Mouse (Mus musculus) ES-E14 (cell line): ENCODE results near the gene Pgrmc1. TPM values are rescaled to one million over a fixed set of nuclear protein-coding genes. Genes with fewer than 3 reads are reported as not detected.

Experiments used
- DNase-seq: peaks from one replicate; pipeline ENCODE4 v3.0.0-alpha.2; 2013; ENCODE audit warnings: low read depth, low spot score
- H3K27ac ChIP-seq: 2 replicates; pipeline ENCODE4 v1.5.1; 2012; ENCODE audit warnings: low read depth, mild to moderate bottlenecking, low read length, moderate library complexity, mixed read lengths; ENCODE audit not compliant: poor library complexity, insufficient read depth, severe bottlenecking
- H3K36me3 ChIP-seq: 2 replicates; pipeline ENCODE4 v1.6.1; 2012; ENCODE audit warnings: mild to moderate bottlenecking, low read length, moderate library complexity, mixed read lengths; ENCODE audit not compliant: control insufficient read depth, poor library complexity, insufficient read depth, severe bottlenecking
- H3K4me1 ChIP-seq, 2 experiments: fragments of 150-350 bp in 1 of 2; sonication (generic) in 1 of 2; 2 replicates each; pipeline ENCODE4 v1.6.1; 2012; ENCODE audit warnings: low read length in 2 of 2, mild to moderate bottlenecking in 1 of 2, mixed read lengths in 1 of 2; ENCODE audit not compliant: control insufficient read depth in 2 of 2, insufficient read depth in 2 of 2, poor library complexity in 1 of 2
- H3K4me3 ChIP-seq, 2 experiments: fragments of 150-350 bp in 1 of 2; sonication (generic) in 1 of 2; 2 replicates each; pipeline ENCODE4 v1.5.1; 2012; ENCODE audit warnings: low read length in 2 of 2, low read depth in 1 of 2, mild to moderate bottlenecking in 1 of 2, mixed read lengths in 1 of 2; ENCODE audit not compliant: insufficient read depth in 1 of 2, poor library complexity in 1 of 2, severe bottlenecking in 1 of 2
- H3K9ac ChIP-seq: 2 replicates; pipeline ENCODE4 v1.6.1; 2012; ENCODE audit warnings: low read depth, mild to moderate bottlenecking, low read length, mixed read lengths; ENCODE audit not compliant: poor library complexity, insufficient read depth, severe bottlenecking
- H3K9me3 ChIP-seq: fragments of 150-350 bp; sonication (generic); 2 replicates; pipeline ENCODE4 v1.6.1; 2012; ENCODE audit warnings: low read depth, mild to moderate bottlenecking, low read length; ENCODE audit not compliant: control insufficient read depth, insufficient read depth
- CHD2 ChIP-seq: IDR thresholded peaks from 2 replicates; pipeline ENCODE4 v1.6.1; 2014; ENCODE audit warnings: mild to moderate bottlenecking, low read depth, low read length, inconsistent platforms
- HCFC1 ChIP-seq: IDR thresholded peaks from 2 replicates; pipeline ENCODE4 v1.6.1; 2012; ENCODE audit warnings: low read length, inconsistent platforms, borderline replicate concordance; ENCODE audit not compliant: insufficient read depth
- MAFK ChIP-seq: IDR thresholded peaks from 2 replicates; pipeline ENCODE4 v1.6.1; 2014; ENCODE audit warnings: mild to moderate bottlenecking, low read depth, low read length, inconsistent platforms; ENCODE audit not compliant: insufficient read depth
- ZC3H11A ChIP-seq: IDR thresholded peaks from 2 replicates; pipeline ENCODE4 v1.6.1; 2012; ENCODE audit warnings: low read depth, mild to moderate bottlenecking, inconsistent platforms, low read length, borderline replicate concordance
- ZNF384 ChIP-seq: IDR thresholded peaks from 2 replicates; pipeline ENCODE4 v1.6.1; 2012; ENCODE audit warnings: low read depth, low read length, inconsistent platforms
- in situ Hi-C, 2 experiments: fragments of 600-800 bp; cut with MboI; formaldehyde crosslinking; loops; one replicate each; pipeline ENCODE4 v1.15.1; 2025; ENCODE audit warnings: low sequenced_read_pairs in 2 of 2, inconsistent platforms in 1 of 2; ENCODE audit not compliant: unreplicated experiment in 2 of 2
- total RNA-seq: library from RNA; depleted of rRNA; stranded (reverse); fragments of 300-350 nt; gene quantifications from 2 replicates; pipeline ENCODE4 v1.2.3, GENCODE M21; 2012; rRNA removed

The Pgrmc1 gene
- total RNA-seq, result 195 and 225 TPM in 2 replicates

DNA sequence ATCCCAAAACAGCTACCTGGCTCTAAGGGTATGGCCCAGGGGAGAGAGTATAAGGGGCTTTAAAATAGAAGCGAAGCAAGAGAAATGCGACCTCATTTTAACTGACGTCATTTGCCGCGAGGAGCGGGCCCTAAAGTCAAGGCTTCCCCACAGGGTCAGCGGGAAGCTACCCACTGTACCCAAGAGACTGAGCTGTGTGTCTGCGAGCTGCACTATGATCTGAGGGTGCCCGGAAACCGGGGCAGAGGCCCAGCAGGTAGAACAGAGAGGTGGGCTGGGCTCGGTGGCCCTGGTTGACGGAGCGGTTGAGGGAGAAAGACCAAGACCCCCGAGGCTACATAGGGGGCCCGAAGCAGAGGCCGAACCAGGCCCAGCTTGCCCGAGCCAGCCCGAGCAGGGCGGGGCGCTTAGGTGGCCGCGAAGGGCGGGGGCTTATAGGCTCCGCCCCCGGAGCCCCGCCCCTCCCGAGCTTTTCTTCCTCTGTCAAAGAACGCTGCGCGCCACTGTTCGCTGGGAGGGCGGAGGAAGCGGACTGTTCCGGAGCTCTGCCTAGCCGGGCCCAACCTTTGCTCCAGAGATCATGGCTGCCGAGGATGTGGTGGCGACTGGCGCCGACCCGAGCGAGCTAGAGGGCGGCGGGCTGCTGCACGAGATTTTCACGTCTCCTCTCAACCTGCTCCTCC is at the start of gene Pgrmc1:
Gene Pgrmc1 (plus strand): TSS at position 500 of the 683 bp plus-strand sequence.
- TF ChIP-seq HCFC1 (no peak), ZC3H11A (no peak), ZNF384 (no peak), CHD2 (no peak), MAFK (no peak)
- H3K27ac ChIP-seq, result peak within 1 kb of the TSS; percentile 72
- in situ Hi-C loops, result no loop called here

DNA sequence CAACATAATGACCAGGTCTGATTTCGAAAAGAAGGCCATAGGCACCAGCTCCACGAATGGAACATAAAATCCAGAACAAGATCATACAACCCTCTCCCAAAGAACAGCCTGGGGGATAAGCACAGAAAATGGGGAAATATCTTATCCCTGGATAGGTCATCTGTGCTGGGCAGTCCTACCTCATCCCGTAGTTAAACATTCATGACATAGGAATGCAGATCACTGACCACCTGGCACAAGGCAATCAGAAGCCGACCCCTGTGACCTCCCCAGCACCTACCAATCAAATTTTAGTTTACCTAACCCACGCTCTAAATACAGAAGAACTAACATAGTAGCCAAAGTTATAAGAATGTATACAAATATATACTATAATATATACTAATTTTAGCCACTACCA is 49.2 kb upstream of the Pgrmc1 start:
- in situ Hi-C loops, result loop anchor here in 1 of 2 experiments (25.0 kb wide), 1 partner anchor 464 kb away; no protein-coding TSS in a partner anchor
- Histone ChIP-seq H3K9ac (no peak overlapping the region), H3K4me3 (no peak overlapping the region), H3K27ac (no peak overlapping the region), H3K4me1 (no peaks in the 10 kb centered on the region), H3K36me3 (no peaks in the 10 kb centered on the region), H3K9me3 (no peaks in the 10 kb centered on the region)
- TF ChIP-seq ZNF384 (no peak), MAFK (no peak)
- no peak for DNase-seq

More for the DNA sequence above, at the start of gene Pgrmc1:
- Histone ChIP-seq H3K9ac (peak within 1 kb of the TSS; percentile 97), H3K36me3 (peaks cover 6% of the 10 kb centered on the region), H3K4me1 (peaks cover 0 to 2% of the 10 kb centered on the region in 2 experiments; a peak in 1 of 4 replicates), H3K4me3 (peak within 1 kb of the TSS; percentile 93 to 99), H3K9me3 (no peaks in the 10 kb centered on the region)
- peak; percentile 65 for DNase-seq

DNA sequence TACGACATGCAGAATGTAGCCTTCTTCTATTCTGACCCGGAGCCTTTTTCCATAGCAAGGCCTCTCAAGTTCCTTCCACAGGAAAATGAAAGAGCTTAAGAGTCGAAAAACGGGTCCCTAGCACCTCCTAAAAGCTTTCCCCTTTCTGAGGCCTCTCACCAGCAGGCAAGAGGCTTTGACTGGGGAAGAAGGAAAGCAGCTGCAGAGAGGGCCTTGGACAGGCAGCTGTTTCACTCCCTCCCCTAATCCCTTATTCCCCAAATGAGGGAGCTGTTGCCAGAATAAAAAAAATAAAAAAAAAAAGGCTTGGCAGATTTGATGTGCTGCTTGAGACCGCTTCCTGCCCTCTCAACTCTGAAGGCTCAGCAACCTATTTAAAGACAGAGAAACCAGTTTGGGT is 47.1 kb upstream of the Pgrmc1 start:
- H3K36me3 ChIP-seq, result no peaks in the 10 kb centered on the region
- no peak overlapping the region for H3K9ac ChIP-seq
- TF ChIP-seq CHD2 (no peak), ZC3H11A (no peak), ZNF384 (no peak), HCFC1 (no peak), MAFK (no peak)
- H3K27ac ChIP-seq, result no peak overlapping the region
- DNase-seq, result no peak
- H3K4me3 ChIP-seq, result no peak overlapping the region
- in situ Hi-C loops, result no loop called here
- H3K9me3 ChIP-seq, result no peaks in the 10 kb centered on the region
- no peaks in the 10 kb centered on the region for H3K4me1 ChIP-seq

DNA sequence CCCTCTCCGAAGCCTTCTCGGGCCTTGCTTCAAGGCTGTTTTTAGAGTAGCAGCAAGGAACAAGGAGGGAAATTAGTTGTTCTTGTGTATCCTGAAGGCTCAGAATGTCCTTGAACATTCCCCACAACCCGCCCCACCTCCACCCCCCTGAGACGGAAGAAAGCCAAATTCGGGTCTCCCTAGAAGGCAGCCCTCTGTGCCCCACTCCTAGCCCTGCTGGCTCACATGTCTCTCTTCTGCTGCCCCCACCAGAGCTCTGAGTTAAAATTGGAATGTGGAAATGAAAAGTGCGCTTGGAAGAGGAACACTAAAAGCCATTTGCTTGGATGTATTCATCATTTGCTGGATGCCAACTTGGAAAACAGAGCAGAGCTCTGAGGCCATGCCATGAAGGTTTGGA is 46.7 kb upstream of the Pgrmc1 start:
- TF ChIP-seq MAFK, result no peak
- no peak for TF ChIP-seq ZNF384
- no peak for TF ChIP-seq ZC3H11A
- TF ChIP-seq CHD2, result no peak
- no peak for TF ChIP-seq HCFC1
- Histone ChIP-seq H3K4me3 (no peak overlapping the region), H3K4me1 (no peaks in the 10 kb centered on the region), H3K9ac (no peak overlapping the region), H3K9me3 (no peaks in the 10 kb centered on the region), H3K27ac (no peak overlapping the region), H3K36me3 (no peaks in the 10 kb centered on the region)
- in situ Hi-C loops, result no loop called here
- no peak for DNase-seq
